Mouse (Mus musculus): ENCODE results near the gene Rapgef2. TPM values are rescaled to one million over a fixed set of nuclear protein-coding genes. Genes with fewer than 3 reads are reported as not detected.
A peak's percentile ranks its signal among the peaks of the same experiment; 100 is the strongest.

The Rapgef2 gene
- polyA plus RNA-seq, 1 experiment: 17.3 TPM

DNA sequence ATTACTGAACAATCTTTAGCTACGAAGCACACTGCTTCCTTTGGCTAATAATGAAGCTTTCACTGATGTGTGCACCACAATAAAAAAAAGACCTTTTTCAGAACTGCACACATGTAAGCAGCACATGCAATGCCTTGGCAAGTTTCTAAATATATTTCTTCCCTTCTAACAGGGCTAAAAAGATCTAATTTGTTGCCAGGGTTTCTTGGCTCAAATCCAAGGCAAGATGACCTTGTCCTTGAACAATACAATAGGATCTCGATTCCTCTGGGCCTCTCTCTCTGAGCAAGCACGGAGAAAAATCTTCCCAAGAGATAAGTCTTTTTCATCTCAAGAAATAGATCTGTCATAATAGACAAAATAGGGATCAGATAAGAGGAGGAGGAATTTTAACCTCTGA, 147.1 kb downstream of the Rapgef2 start:
- DNase-seq: no peak
- TF ChIP-seq CTCF (IDR thresholded peaks at IDR 0.05; ENCODE audit: insufficient read depth, low read length) (no peak), POLR2A (IDR thresholded peaks at IDR 0.05; ENCODE audit: borderline replicate concordance, extremely low read depth, low read depth, low read length) (no peak)
- H3K4me1 ChIP-seq (ENCODE audit: control insufficient read depth, insufficient read depth, low read length): peaks cover 9% of the 10 kb centered on the region
- WGBS: 35% methylated on average over 3 of the region's 3 CpGs
- no peak overlapping the region for H3K4me3 ChIP-seq (replicated peaks; ENCODE audit: extremely low read depth, low read depth, low read length)

DNA sequence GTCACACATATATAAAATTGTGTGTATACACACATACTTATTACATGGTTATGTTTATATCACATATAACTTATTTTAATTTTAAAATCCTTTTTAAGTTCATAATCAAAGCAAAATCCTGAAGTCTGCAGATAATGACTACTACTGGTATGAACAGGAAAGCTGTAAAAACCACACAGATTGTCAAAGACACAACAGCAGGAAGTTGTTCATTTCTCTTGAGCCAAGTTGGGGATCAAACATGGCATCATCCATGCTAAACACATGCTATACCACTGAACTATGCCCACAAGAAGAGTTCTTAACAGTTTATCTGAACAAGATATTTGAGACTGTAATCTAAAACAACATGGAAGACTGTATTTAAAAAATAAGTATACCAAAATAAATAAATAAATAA, 147.7 kb downstream of the Rapgef2 start:
- Histone ChIP-seq H3K4me1 (ENCODE audit: control insufficient read depth, insufficient read depth, low read length) (peaks cover 9% of the 10 kb centered on the region), H3K4me3 (replicated peaks; ENCODE audit: extremely low read depth, low read depth, low read length) (no peak overlapping the region)
- no peak for TF ChIP-seq POLR2A (IDR thresholded peaks at IDR 0.05; ENCODE audit: borderline replicate concordance, extremely low read depth, low read depth, low read length)
- no peak for TF ChIP-seq CTCF (IDR thresholded peaks at IDR 0.05; ENCODE audit: insufficient read depth, low read length)
- DNase-seq: no peak

DNA sequence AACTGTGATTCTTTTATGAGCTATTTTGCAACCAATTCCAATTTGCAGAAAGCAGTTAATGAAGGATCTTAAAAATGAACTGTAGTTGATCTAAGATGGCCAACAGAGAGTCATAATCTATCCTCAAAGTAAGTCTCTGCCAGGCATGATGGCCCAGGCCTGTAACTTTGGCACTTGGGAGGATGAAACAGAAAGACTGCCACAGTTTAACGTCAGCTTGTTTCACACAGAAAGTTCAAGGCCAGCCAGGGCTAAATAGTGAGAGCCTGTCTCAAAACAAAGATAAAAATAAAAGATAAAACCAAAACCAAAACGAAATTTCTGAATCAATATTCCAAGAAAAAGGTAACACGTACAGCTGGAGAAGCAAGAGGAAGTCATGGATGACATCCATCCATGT, 155.3 kb downstream of the Rapgef2 start:
- DNase-seq: no peak
- no peak overlapping the region for H3K4me3 ChIP-seq (replicated peaks; ENCODE audit: extremely low read depth, low read depth, low read length)
- 73% methylated on average over 3 of the region's 3 CpGs for WGBS
- peaks cover 11% of the 10 kb centered on the region for H3K4me1 ChIP-seq (ENCODE audit: control insufficient read depth, insufficient read depth, low read length)
- TF ChIP-seq POLR2A (IDR thresholded peaks at IDR 0.05; ENCODE audit: borderline replicate concordance, extremely low read depth, low read depth, low read length) (no peak), CTCF (IDR thresholded peaks at IDR 0.05; ENCODE audit: insufficient read depth, low read length) (no peak)

DNA sequence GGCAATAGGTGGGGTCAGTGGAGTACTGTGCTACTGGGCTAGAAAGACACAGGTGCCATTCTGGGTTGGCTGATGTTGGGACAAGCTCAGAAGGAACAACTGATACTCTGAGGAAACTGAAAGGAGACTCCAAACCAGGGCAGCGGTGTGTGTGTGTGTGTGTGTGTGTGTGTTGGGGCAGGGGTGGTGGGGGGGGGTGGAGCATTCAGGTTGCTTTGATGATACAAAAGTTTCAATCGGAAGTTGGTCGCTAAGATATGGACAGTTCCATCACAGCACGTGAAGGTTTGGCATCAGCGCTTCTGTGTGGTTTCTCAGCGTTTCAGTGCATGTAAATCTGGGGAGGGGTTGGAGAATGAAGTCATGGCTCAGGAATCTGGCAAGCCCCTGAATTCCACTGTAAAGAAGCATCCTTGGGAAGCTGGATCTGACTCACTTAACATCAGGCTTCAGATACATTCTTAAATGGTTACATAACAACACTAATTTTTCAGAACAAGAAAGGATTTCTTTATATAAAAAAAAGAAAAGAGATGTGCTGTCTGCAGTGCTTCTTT, 157.2 kb downstream of the Rapgef2 start:
- no peak for DNase-seq
- no peak overlapping the region for H3K4me3 ChIP-seq (replicated peaks; ENCODE audit: extremely low read depth, low read depth, low read length)
- WGBS: 46% methylated on average over 6 of the region's 6 CpGs
- peaks cover 11% of the 10 kb centered on the region for H3K4me1 ChIP-seq (ENCODE audit: control insufficient read depth, insufficient read depth, low read length)
- TF ChIP-seq POLR2A (IDR thresholded peaks at IDR 0.05; ENCODE audit: borderline replicate concordance, extremely low read depth, low read depth, low read length): no peak
- no peak for TF ChIP-seq CTCF (IDR thresholded peaks at IDR 0.05; ENCODE audit: insufficient read depth, low read length)

DNA sequence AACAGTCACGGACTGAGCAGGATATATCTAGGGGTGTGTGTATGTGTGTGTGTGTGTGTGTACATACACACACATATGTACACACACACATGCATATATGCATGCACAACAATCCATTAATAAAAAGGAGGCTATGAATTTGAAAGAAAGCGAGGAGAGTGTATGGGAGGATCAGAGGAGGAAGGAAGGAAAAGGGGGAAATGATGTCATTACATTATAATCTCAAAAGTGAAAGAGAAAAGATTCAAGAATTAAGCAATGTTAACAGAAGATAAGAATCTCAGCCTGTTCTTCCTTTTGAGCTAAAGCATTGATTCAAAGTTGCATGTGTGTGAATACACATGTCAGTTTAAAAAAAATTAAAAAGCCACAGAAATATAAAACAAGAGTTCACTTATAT, 158.5 kb downstream of the Rapgef2 start:
- no peak overlapping the region for H3K4me3 ChIP-seq (replicated peaks; ENCODE audit: extremely low read depth, low read depth, low read length)
- no peak for DNase-seq
- no peak for TF ChIP-seq CTCF (IDR thresholded peaks at IDR 0.05; ENCODE audit: insufficient read depth, low read length)
- no peak for TF ChIP-seq POLR2A (IDR thresholded peaks at IDR 0.05; ENCODE audit: borderline replicate concordance, extremely low read depth, low read depth, low read length)
- peaks cover 11% of the 10 kb centered on the region for H3K4me1 ChIP-seq (ENCODE audit: control insufficient read depth, insufficient read depth, low read length)
- 46% methylated on average over 2 of the region's 2 CpGs for WGBS

DNA sequence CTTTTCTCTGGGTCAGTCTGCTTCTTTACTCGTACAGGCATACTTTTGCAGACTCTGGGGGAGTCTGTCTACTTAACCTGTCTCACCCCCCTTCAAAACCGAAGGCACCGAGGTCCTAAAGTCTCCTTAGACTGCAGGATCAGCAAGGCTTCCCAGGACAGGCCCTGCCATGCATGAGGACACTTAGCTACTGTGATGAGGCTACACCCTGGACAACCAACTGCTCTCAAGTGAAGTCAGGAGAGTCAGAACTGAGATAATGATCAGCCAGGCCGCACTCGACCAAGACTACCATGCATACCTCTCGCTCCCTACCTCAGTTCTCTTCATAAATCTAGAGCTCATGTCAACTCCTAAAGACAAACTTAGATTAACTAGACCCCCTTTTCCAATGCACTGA, 159.5 kb downstream of the Rapgef2 start:
- WGBS: 81% methylated on average over 6 of the region's 6 CpGs
- Histone ChIP-seq H3K4me1 (ENCODE audit: control insufficient read depth, insufficient read depth, low read length) (peaks cover 11% of the 10 kb centered on the region), H3K4me3 (replicated peaks; ENCODE audit: extremely low read depth, low read depth, low read length) (no peak overlapping the region)
- TF ChIP-seq CTCF (IDR thresholded peaks at IDR 0.05; ENCODE audit: insufficient read depth, low read length): no peak
- TF ChIP-seq POLR2A (IDR thresholded peaks at IDR 0.05; ENCODE audit: borderline replicate concordance, extremely low read depth, low read depth, low read length): no peak
- DNase-seq: no peak

DNA sequence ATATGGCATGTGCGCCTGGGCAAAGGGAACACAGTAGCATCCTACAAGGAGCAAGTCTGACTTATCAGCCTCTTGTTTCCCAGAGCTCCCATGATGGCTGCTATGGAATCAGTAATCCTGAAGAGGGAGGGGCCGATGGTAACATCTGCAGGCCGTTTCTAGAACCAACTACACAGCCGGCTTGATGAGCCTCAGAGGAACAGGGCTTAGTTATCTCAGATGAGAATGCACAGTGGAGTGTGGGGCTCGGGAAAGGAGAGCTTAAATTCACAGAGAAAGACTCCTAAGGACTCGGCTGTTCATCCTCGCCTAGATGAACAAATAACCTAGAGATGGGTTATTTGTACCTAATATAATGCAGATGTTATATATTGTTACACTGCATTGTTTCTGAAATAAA, 164.9 kb downstream of the Rapgef2 start:
- Histone ChIP-seq H3K4me1 (ENCODE audit: control insufficient read depth, insufficient read depth, low read length) (no peaks in the 10 kb centered on the region), H3K4me3 (replicated peaks; ENCODE audit: extremely low read depth, low read depth, low read length) (no peak overlapping the region)
- TF ChIP-seq CTCF (IDR thresholded peaks at IDR 0.05; ENCODE audit: insufficient read depth, low read length): no peak
- TF ChIP-seq POLR2A (IDR thresholded peaks at IDR 0.05; ENCODE audit: borderline replicate concordance, extremely low read depth, low read depth, low read length): no peak
- 89% methylated on average over 7 of the region's 7 CpGs for WGBS
- DNase-seq: no peak

DNA sequence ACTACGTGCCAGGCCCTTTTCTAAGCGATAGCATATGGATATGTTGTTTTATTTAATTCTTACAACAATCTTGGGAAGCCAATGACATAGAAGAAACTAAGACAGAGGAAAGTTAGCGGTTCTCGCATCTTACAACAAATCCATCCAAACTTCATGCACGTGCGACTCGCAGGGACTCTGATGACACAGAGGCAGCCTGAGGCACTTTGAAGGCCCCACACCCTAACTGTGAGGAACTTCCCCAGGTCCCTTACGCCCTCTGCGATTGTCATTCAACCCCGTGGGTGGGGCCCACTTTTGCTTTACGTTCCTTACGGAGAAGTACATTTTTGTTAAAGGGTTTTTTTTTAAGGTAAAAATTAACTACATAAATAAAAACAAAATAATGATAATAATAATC, 166.3 kb downstream of the Rapgef2 start:
- DNase-seq: no peak
- Histone ChIP-seq H3K4me1 (ENCODE audit: control insufficient read depth, insufficient read depth, low read length) (peaks cover 3% of the 10 kb centered on the region; the same call in 1 of the 2 replicates), H3K4me3 (replicated peaks; ENCODE audit: extremely low read depth, low read depth, low read length) (no peak overlapping the region)
- TF ChIP-seq CTCF (IDR thresholded peaks at IDR 0.05; ENCODE audit: insufficient read depth, low read length) (no peak), POLR2A (IDR thresholded peaks at IDR 0.05; ENCODE audit: borderline replicate concordance, extremely low read depth, low read depth, low read length) (no peak)
- 95% methylated on average over 12 of the region's 12 CpGs for WGBS

DNA sequence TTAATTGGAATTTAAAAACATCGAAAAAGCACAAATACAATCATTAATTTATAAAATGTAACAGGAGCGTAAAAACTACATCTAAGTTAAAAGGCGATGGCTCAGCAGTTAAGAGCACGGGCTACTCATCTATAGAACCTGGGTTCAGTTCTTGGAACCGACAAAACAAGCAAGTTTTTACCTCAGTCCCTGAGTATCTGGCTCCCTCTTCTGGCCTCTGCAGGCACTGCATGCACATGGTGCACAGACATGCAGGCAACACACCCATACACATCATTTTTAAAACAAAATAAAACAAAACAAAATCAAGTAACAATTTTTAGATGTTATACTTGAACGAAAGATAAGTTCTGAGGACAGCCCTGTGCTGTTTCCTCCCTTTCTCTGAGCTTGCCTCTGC, 176.2 kb downstream of the Rapgef2 start:
- WGBS: 96% methylated on average over 6 of the region's 6 CpGs
- Histone ChIP-seq H3K4me3 (replicated peaks; ENCODE audit: extremely low read depth, low read depth, low read length) (no peak overlapping the region), H3K4me1 (ENCODE audit: control insufficient read depth, insufficient read depth, low read length) (no peaks in the 10 kb centered on the region)
- no peak for DNase-seq
- TF ChIP-seq POLR2A (IDR thresholded peaks at IDR 0.05; ENCODE audit: borderline replicate concordance, extremely low read depth, low read depth, low read length) (no peak), CTCF (IDR thresholded peaks at IDR 0.05; ENCODE audit: insufficient read depth, low read length) (peak; percentile 45)

DNA sequence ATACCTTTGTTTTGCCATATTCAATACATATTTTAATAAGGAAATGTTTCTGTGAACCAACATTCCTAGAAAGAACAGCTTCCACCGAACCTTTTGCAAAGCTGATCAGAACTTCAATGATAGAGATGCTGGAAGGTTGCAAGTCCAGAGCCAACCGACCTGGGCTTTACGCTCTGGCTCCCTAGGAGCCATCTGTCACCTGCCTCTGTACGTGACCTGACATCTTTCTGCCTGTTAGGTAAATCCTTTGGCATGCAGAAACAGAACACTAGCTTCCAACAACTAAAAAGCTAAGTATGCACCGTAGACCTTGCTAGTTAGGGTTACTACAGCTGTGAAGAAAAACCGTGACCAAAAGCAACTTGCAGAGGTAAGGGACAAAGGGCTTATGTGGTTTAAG, 178.1 kb downstream of the Rapgef2 start:
- WGBS: 92% methylated on average over 6 of the region's 6 CpGs

More for the DNA sequence above, 178.1 kb downstream of the Rapgef2 start:
- no peak for DNase-seq
- TF ChIP-seq CTCF (IDR thresholded peaks at IDR 0.05; ENCODE audit: insufficient read depth, low read length) (no peak), POLR2A (IDR thresholded peaks at IDR 0.05; ENCODE audit: borderline replicate concordance, extremely low read depth, low read depth, low read length) (no peak)
- H3K4me1 ChIP-seq (ENCODE audit: control insufficient read depth, insufficient read depth, low read length): 0 out of 2 replicates have a peak, but pooled peaks cover 2% of the 10 kb centered on the region
- H3K4me3 ChIP-seq (replicated peaks; ENCODE audit: extremely low read depth, low read depth, low read length): no peak overlapping the region

All from lung, adult 2 months (tissue).